Mouse (Mus musculus) lung, postnatal 0 days (tissue): ENCODE data around the gene Cntn4. TPM values are rescaled to one million over a fixed set of nuclear protein-coding genes. Genes with fewer than 3 reads are reported as not detected.

ENCODE experiments used
- ATAC-seq: fragments of 200-750 bp; cut with Nextera tagmentation; 2 replicates; pipeline ENCODE4 v1.8.0; 2017; ENCODE audit warnings: moderate library complexity
- DNase-seq: peaks from one replicate; pipeline ENCODE4 v3.0.0-alpha.2; 2016; ENCODE audit warnings: low spot score
- H3K27ac ChIP-seq: fragments of 300-500 bp; sonication (generic); 2 replicates; pipeline ENCODE4 v1.5.1; 2014; ENCODE audit warnings: antibody characterized with exemption, mild to moderate bottlenecking, low read length, mixed read lengths
- H3K27me3 ChIP-seq: fragments of 300-500 bp; sonication (generic); replicated peaks from 2 replicates; pipeline ENCODE4 v1.6.1; 2014; ENCODE audit warnings: low read length, mixed read lengths; ENCODE audit not compliant: insufficient read depth
- H3K36me3 ChIP-seq: fragments of 300-500 bp; sonication (generic); 2 replicates; pipeline ENCODE4 v1.6.1; 2014; ENCODE audit warnings: low read length, mixed read lengths; ENCODE audit not compliant: insufficient read depth
- H3K4me1 ChIP-seq: fragments of 300-500 bp; sonication (generic); 2 replicates; pipeline ENCODE4 v1.6.1; 2014; ENCODE audit warnings: antibody characterized with exemption, low read depth, low read length, mixed read lengths; ENCODE audit not compliant: insufficient read depth
- H3K4me2 ChIP-seq: fragments of 300-500 bp; sonication (generic); replicated peaks from 2 replicates; pipeline ENCODE4 v1.6.1; 2014; ENCODE audit warnings: low read depth, mild to moderate bottlenecking, low read length, moderate library complexity, mixed read lengths
- H3K4me3 ChIP-seq: fragments of 300-500 bp; sonication (generic); 2 replicates; pipeline ENCODE4 v1.5.1; 2014; ENCODE audit warnings: low read depth, low read length
- H3K9ac ChIP-seq: fragments of 300-500 bp; sonication (generic); replicated peaks from 2 replicates; pipeline ENCODE4 v1.6.1; 2014; ENCODE audit warnings: low read depth, mild to moderate bottlenecking
- H3K9me3 ChIP-seq: fragments of 300-500 bp; sonication (generic); 2 replicates; pipeline ENCODE4 v1.6.1; 2016; ENCODE audit warnings: low read length, mixed read lengths
- CTCF ChIP-seq: IDR thresholded peaks from 2 replicates; pipeline ENCODE4 v1.5.1; 2016; ENCODE audit warnings: antibody characterized with exemption, mild to moderate bottlenecking
- EP300 ChIP-seq: IDR thresholded peaks from 2 replicates; pipeline ENCODE4 v1.6.1; 2016; ENCODE audit warnings: antibody characterized with exemption, mild to moderate bottlenecking, control low read depth
- WGBS: fragments of 180-500 bp; shearing (Covaris S2); extraction: QIAGEN DNeasy Blood & Tissue Kit; methylation state at CpG from one replicate; pipeline ENCODE4 v1.1.7; 2014; 5-methylcytosine and 5-hydroxymethylcytosine counted together
- polyA plus RNA-seq: library from polyadenylated mRNA; unstranded; fragments of >200 nt; fragmentation: Nextera tagmentation; extraction: Ambion mirVana; gene quantifications from 2 replicates; pipeline ENCODE4 v1.2.1, GENCODE M21; 2015

The Cntn4 gene
- polyA plus RNA-seq, 1 experiment from 2014 or later, result 0.12 TPM

DNA sequence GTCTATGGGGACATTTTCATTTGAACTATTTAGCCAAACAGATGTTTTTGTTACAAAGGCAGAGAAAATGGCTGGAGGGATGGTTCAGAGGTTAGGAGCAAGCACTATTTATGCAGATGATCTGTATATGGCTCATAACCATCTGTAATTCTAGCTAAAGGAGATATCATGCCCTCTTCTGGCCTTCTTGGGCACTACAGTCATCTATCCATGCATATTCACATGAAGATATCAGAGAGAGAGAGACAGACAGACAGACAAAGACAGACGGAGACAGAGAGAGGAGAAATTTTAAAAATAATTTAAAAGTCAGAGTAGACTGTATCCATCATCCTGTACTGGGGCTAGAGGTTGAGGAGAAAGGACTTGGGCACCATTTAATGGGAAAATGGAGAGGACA lies 652.2 kb downstream of the Cntn4 start:
- TF ChIP-seq EP300 (no peak), CTCF (peak; percentile 13; the same call in 1 of the 2 replicates)

DNA sequence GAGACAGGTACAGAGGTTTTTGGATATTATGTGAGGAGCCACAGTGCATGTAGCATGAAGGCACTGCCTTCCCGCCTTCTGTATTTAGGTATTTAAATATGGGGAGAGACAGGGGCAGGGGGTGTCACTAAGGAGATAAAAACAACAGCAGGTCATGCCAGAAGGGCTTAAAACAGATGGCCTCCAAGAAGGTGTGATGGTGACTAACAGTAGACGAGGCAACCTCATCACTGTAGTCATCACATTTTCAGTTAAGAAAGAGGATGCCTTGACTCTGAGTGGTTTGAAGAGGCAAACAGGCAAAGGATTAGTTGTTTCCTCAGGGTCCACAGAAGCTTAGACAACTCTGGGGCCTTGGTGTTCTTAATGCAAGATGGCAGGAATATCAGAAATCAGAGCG lies 655.0 kb downstream of the Cntn4 start:
- no peak for ATAC-seq
- H3K27me3 ChIP-seq, result no peaks in the 10 kb centered on the region
- H3K9me3 ChIP-seq, result no peaks in the 10 kb centered on the region
- no peak for TF ChIP-seq CTCF
- TF ChIP-seq EP300, result no peak
- H3K4me3 ChIP-seq, result no peak overlapping the region
- no peak overlapping the region for H3K9ac ChIP-seq
- 75% methylated on average over 3 of the region's 3 CpGs for WGBS
- DNase-seq, result no peak
- H3K4me1 ChIP-seq, result no peaks in the 10 kb centered on the region
- H3K27ac ChIP-seq, result no peak overlapping the region
- no peaks in the 10 kb centered on the region for H3K36me3 ChIP-seq
- no peak overlapping the region for H3K4me2 ChIP-seq

More for the DNA sequence above, 652.2 kb downstream of the Cntn4 start:
- ATAC-seq, result no peak
- no peak overlapping the region for H3K4me3 ChIP-seq
- H3K9ac ChIP-seq, result no peak overlapping the region
- H3K4me2 ChIP-seq, result no peak overlapping the region
- H3K4me1 ChIP-seq, result no peaks in the 10 kb centered on the region
- no peak overlapping the region for H3K27ac ChIP-seq
- DNase-seq, result no peak
- H3K27me3 ChIP-seq, result no peaks in the 10 kb centered on the region
- no peaks in the 10 kb centered on the region for H3K36me3 ChIP-seq
- WGBS, result 67% methylated on average over 1 of the region's 1 CpGs
- H3K9me3 ChIP-seq, result no peaks in the 10 kb centered on the region

DNA sequence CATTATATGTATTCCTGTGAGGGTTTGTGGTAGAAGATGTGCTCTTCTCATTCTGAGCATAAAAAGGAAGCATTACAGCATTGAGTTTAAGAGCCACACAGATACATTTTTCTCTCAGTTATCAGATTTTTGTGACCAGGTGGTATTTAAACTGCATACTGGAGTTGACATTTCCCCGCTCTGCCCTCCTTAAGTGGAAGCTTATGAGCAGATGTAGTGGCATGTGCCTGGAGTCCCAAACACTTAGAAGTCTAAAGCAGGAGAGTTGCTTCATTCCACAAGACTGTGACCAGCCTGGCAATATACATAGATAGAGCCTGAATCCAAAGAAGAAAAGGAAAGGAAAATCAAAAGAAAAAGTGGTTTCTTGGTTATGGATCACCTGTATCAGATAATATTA lies 655.5 kb downstream of the Cntn4 start:
- H3K9me3 ChIP-seq, result no peaks in the 10 kb centered on the region
- WGBS, result 44% methylated on average over 1 of the region's 1 CpGs
- DNase-seq, result peak; percentile 8
- no peak overlapping the region for H3K27ac ChIP-seq
- no peak overlapping the region for H3K9ac ChIP-seq
- H3K4me2 ChIP-seq, result no peak overlapping the region
- H3K4me1 ChIP-seq, result no peaks in the 10 kb centered on the region
- no peaks in the 10 kb centered on the region for H3K36me3 ChIP-seq
- ATAC-seq, result no peak
- H3K4me3 ChIP-seq, result no peak overlapping the region
- no peaks in the 10 kb centered on the region for H3K27me3 ChIP-seq
- TF ChIP-seq CTCF, result no peak
- TF ChIP-seq EP300, result no peak

DNA sequence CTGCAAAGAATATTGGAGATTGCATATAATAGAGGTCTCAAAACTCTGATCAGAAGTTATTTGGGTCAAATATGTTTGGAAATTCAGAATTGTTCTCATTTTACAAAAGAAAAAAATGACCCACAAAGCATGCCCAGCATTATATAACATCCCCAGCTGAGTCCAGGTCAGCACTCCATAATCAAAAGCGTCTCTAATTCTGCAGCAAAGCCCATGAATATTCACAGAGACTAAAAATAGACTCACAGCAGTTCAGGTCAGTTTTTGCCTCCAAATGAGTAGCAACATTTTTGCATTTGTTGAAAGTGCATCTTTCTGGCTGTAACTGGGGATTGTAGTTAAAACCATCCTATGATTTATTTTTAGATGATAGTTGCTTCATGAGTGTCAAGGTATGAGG lies 657.6 kb downstream of the Cntn4 start:
- no peak for ATAC-seq
- 55% methylated on average over 1 of the region's 1 CpGs for WGBS

DNA sequence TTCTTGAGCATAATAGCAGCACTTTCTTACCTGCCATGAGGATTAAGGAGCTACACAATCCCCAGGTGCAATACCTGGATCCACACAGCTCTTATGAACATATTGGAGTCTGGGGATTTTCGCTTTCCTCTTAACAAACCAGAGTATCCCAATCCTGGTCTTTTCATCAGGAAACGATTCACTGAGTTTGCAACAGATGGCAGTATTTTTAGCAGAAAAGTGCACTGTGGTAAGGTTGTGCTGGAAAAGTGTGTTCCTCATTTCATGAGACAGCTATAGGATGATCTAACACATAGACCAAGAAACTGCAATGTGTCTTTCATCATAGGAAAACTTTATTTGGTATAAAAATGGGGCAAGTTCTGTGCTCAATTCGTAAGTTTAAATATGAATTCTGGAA lies 659.3 kb downstream of the Cntn4 start:
- ATAC-seq, result no peak
- 70% methylated on average over 3 of the region's 3 CpGs for WGBS
- Histone ChIP-seq H3K27me3 (no peaks in the 10 kb centered on the region), H3K4me3 (no peak overlapping the region), H3K4me2 (no peak overlapping the region), H3K36me3 (no peaks in the 10 kb centered on the region), H3K9ac (no peak overlapping the region), H3K4me1 (no peaks in the 10 kb centered on the region), H3K27ac (no peak overlapping the region), H3K9me3 (no peaks in the 10 kb centered on the region)
- no peak for DNase-seq
- TF ChIP-seq CTCF (no peak), EP300 (no peak)

More for the DNA sequence above, 657.6 kb downstream of the Cntn4 start:
- no peaks in the 10 kb centered on the region for H3K9me3 ChIP-seq
- H3K27ac ChIP-seq, result no peak overlapping the region
- H3K27me3 ChIP-seq, result no peaks in the 10 kb centered on the region
- no peaks in the 10 kb centered on the region for H3K4me1 ChIP-seq
- TF ChIP-seq CTCF (no peak), EP300 (no peak)
- H3K9ac ChIP-seq, result no peak overlapping the region
- no peak for DNase-seq
- no peak overlapping the region for H3K4me3 ChIP-seq
- H3K4me2 ChIP-seq, result no peak overlapping the region
- H3K36me3 ChIP-seq, result no peaks in the 10 kb centered on the region

DNA sequence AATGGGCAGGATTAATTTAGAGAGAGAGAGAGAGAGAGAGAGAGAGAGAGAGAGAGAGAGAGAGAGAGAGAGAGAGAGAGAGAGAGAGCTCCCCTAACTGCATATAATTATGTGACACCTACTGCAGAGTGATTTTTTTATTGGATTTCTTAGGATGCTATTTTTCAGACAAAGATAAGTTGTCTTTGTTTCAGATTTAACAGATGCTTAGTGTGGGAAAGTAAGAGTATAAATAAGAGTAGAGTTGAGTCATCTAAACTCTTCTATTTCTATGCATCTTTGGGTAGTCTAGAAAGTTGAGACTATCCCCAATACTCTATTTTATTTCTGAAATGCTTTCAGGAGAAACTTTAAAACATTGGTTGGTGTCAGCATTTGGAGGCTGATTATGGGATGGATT lies 660.4 kb downstream of the Cntn4 start:
- no peak overlapping the region for H3K4me3 ChIP-seq
- no peaks in the 10 kb centered on the region for H3K27me3 ChIP-seq
- no peaks in the 10 kb centered on the region for H3K4me1 ChIP-seq
- H3K9ac ChIP-seq, result no peak overlapping the region
- H3K36me3 ChIP-seq, result no peaks in the 10 kb centered on the region
- H3K4me2 ChIP-seq, result no peak overlapping the region
- TF ChIP-seq EP300 (no peak), CTCF (no peak)
- DNase-seq, result no peak
- no peak for ATAC-seq
- no peaks in the 10 kb centered on the region for H3K9me3 ChIP-seq
- H3K27ac ChIP-seq, result no peak overlapping the region

DNA sequence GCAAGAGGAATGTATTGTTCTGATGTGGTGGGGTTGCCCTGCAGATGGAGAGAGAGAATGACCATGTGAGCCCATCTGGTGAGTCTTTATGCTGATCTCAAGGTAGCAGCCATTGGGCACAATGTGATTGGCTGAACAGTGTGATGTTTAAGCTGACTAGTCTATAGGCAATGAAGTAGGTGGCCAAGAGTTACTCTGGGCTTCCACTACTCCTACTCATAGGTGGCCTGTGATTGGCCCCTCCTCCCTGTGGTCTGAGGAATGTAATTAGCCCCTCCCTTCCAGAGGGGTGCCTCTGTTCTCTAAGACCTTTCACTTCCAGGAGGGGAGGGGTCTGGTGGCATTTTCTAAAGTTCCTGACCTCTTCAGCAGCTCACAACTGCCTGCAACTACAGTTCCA lies 663.7 kb downstream of the Cntn4 start:
- H3K27ac ChIP-seq, result no peak overlapping the region
- no peak overlapping the region for H3K4me2 ChIP-seq
- no peaks in the 10 kb centered on the region for H3K27me3 ChIP-seq
- no peak overlapping the region for H3K4me3 ChIP-seq
- H3K9me3 ChIP-seq, result no peaks in the 10 kb centered on the region
- DNase-seq (no peak), ATAC-seq (no peak)
- H3K9ac ChIP-seq, result no peak overlapping the region
- H3K4me1 ChIP-seq, result no peaks in the 10 kb centered on the region
- H3K36me3 ChIP-seq, result no peaks in the 10 kb centered on the region
- TF ChIP-seq EP300, result no peak
